Mouse (Mus musculus): ENCODE data around the gene Igsf3.

DNA sequence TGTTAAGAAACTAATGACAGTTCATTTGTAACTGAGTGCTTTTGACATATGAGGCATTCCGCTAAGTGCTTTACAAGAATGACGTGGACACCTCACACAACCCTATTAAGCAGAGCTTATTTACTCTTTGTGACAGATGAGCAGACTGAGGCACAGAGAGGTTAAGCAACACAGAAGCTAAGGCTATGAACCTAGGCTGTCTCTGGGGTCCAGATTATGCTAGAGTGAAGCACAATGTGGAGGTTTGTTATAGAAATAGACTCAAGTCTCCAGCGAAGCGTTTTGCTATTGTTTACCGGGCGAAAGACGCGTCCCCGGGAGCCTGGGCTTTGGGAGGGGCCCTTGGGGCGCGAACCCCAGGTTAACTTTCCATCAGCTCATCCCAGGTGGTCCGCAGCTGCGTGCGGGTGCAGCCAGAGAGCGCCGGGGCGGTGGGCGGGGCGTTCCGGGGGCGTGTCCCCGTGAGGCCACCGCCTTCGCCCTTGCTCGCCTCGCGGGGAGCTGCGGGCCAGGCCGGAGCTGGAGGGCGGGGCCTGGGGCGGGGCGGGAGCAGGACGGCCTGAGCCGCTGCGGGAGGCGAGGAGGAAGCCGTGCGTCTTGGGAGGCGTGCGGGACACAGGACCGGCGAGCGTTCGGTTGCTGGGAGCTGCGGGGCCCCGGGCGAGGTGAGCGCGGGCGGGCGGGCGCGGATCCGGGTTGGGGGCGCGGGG lies at the start of gene Igsf3:
- TF ChIP-seq CTCF (IDR thresholded peaks at IDR 0.05; ENCODE audit: low read depth), result no peak
- no peak for TF ChIP-seq EP300 (IDR thresholded peaks at IDR 0.05; ENCODE audit: low read depth)

Data from liver, embryonic 14.5 days (tissue).